Mouse (Mus musculus): ENCODE data around the gene Acer3. TPM values are rescaled to one million over a fixed set of nuclear protein-coding genes. Genes with fewer than 3 reads are reported as not detected.
A peak's percentile ranks its signal among the peaks of the same experiment; 100 is the strongest.

The Acer3 gene
- polyA plus RNA-seq, 1 experiment from 2014 or later = 17.5 TPM

- H3K4me1 ChIP-seq (ENCODE audit: control insufficient read depth, insufficient read depth, low read length) = peaks cover 22% of the 10 kb centered on the region
- no peaks in the 10 kb centered on the region for H3K36me3 ChIP-seq (ENCODE audit: control insufficient read depth, insufficient read depth)
- ATAC-seq (replicated peaks; ENCODE audit: extremely low read depth, insufficient read depth, low FRiP score) = 0 out of 2 replicates have a peak, but pooled peaks have one; percentile 29
- H3K27me3 ChIP-seq (ENCODE audit: control insufficient read depth, insufficient read depth, low read length) = no peaks in the 10 kb centered on the region
- H3K4me2 ChIP-seq (ENCODE audit: low read depth, low read length) = no peak overlapping the region
- H3K9me3 ChIP-seq (replicated peaks; ENCODE audit: control insufficient read depth, low read length) = no peaks in the 10 kb centered on the region
- no peak overlapping the region for H3K9ac ChIP-seq (ENCODE audit: low read length)
- WGBS = 51% methylated on average over 7 of the region's 7 CpGs
- no peak overlapping the region for H3K4me3 ChIP-seq (ENCODE audit: low read length)
- no peak overlapping the region for H3K27ac ChIP-seq (ENCODE audit: low read length)
Measured at GRCm38 (mm10) chr7:98329651-98330374, 8.8 kb upstream of the Acer3 start.

- Histone ChIP-seq H3K9me3 (replicated peaks; ENCODE audit: control insufficient read depth, low read length) (no peaks in the 10 kb centered on the region), H3K27ac (ENCODE audit: low read length) (no peak overlapping the region), H3K36me3 (ENCODE audit: control insufficient read depth, insufficient read depth) (no peaks in the 10 kb centered on the region), H3K4me2 (ENCODE audit: low read depth, low read length) (no peak overlapping the region), H3K4me1 (ENCODE audit: control insufficient read depth, insufficient read depth, low read length) (peaks cover 22% of the 10 kb centered on the region), H3K27me3 (ENCODE audit: control insufficient read depth, insufficient read depth, low read length) (no peaks in the 10 kb centered on the region), H3K9ac (ENCODE audit: low read length) (no peak overlapping the region), H3K4me3 (ENCODE audit: low read length) (no peak overlapping the region)
- 51% methylated on average over 2 of the region's 2 CpGs for WGBS
- ATAC-seq (replicated peaks; ENCODE audit: extremely low read depth, insufficient read depth, low FRiP score) = no peak
Measured at GRCm38 (mm10) chr7:98328311-98328710, 7.3 kb upstream of the Acer3 start.

GRCm38 (mm10) chr7:98326051-98326450, 5.0 kb upstream of the Acer3 start:
- no peaks in the 10 kb centered on the region for H3K27me3 ChIP-seq (ENCODE audit: control insufficient read depth, insufficient read depth, low read length)
- no peak overlapping the region for H3K9ac ChIP-seq (ENCODE audit: low read length)
- H3K4me1 ChIP-seq (ENCODE audit: control insufficient read depth, insufficient read depth, low read length) = peaks cover 22% of the 10 kb centered on the region
- no peak overlapping the region for H3K27ac ChIP-seq (ENCODE audit: low read length)
- no peak overlapping the region for H3K4me2 ChIP-seq (ENCODE audit: low read depth, low read length)
- no peaks in the 10 kb centered on the region for H3K36me3 ChIP-seq (ENCODE audit: control insufficient read depth, insufficient read depth)
- H3K9me3 ChIP-seq (replicated peaks; ENCODE audit: control insufficient read depth, low read length) = no peaks in the 10 kb centered on the region
- ATAC-seq (replicated peaks; ENCODE audit: extremely low read depth, insufficient read depth, low FRiP score) = no peak
- 80% methylated on average over 7 of the region's 7 CpGs for WGBS
- H3K4me3 ChIP-seq (ENCODE audit: low read length) = no peak overlapping the region

DNA sequence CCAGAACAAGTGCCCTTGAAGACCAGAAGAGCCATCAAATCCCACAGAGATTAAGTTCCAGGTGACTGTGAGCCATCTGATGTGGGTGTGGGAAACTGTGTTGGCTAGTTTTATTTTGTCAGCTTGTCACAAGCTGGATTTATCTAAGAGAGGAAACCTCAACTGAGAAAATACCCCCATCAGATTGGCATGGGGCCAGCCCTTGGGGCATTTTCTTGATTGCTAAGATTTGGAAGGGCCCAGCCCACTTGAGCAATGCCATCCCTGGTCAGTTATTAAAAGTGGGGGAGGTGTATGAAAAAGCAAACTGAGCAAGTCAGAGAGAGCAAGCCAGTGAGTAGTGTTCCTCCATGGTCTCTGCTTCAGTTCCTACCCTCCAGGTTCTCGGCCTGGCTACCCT, 3.2 kb upstream of the Acer3 start:
- H3K36me3 ChIP-seq (ENCODE audit: control insufficient read depth, insufficient read depth) = no peaks in the 10 kb centered on the region
- H3K4me3 ChIP-seq (ENCODE audit: low read length) = no peak overlapping the region
- WGBS = 52% methylated on average over 1 of the region's 1 CpGs
- no peak for ATAC-seq (replicated peaks; ENCODE audit: extremely low read depth, insufficient read depth, low FRiP score)
- no peak overlapping the region for H3K4me2 ChIP-seq (ENCODE audit: low read depth, low read length)
- no peaks in the 10 kb centered on the region for H3K27me3 ChIP-seq (ENCODE audit: control insufficient read depth, insufficient read depth, low read length)
- H3K9me3 ChIP-seq (replicated peaks; ENCODE audit: control insufficient read depth, low read length) = no peaks in the 10 kb centered on the region
- H3K27ac ChIP-seq (ENCODE audit: low read length) = no peak overlapping the region
- peaks cover 10% of the 10 kb centered on the region; the same call in 1 of the 2 replicates for H3K4me1 ChIP-seq (ENCODE audit: control insufficient read depth, insufficient read depth, low read length)
- no peak overlapping the region for H3K9ac ChIP-seq (ENCODE audit: low read length)

DNA sequence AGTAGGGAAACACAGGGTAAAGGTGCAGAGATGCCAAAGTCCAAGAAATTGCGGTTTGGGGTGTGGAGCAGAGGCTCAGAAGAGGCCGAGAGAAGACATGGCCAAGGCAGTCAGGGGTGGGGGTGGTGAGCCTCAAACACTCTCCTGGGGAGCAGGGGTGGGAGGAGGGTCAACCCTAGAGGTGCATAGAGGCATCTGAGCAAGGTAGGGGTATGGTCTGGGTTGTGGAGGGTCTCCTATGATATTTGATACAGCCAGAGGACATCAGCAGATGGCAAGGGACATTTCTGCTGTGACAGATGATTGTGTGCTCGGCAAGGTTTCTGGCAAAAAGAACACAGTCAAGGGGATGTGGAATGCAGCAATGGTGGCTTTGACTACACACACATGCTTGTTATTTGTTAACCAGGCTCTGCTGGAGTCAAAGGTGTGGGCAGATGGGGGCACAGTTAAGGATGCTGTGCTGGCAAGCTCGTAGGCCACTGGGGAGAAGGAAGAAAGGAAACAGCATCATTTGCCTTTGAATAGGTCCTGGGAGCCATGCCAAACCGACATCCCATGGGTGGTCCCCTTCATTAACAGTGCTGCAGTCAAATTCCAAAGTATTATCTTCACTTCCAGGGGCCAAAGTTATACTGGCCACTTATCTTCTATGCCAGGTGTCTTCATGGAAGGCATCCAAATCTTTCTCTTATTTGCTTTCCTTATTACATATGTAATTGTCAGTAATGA, 2.4 kb upstream of the Acer3 start:
- WGBS = 51% methylated on average over 5 of the region's 5 CpGs
- no peak overlapping the region for H3K4me2 ChIP-seq (ENCODE audit: low read depth, low read length)
- H3K27ac ChIP-seq (ENCODE audit: low read length) = no peak overlapping the region
- H3K4me3 ChIP-seq (ENCODE audit: low read length) = no peak overlapping the region
- no peak overlapping the region for H3K9ac ChIP-seq (ENCODE audit: low read length)
- H3K9me3 ChIP-seq (replicated peaks; ENCODE audit: control insufficient read depth, low read length) = no peaks in the 10 kb centered on the region
- no peak for ATAC-seq (replicated peaks; ENCODE audit: extremely low read depth, insufficient read depth, low FRiP score)
- no peaks in the 10 kb centered on the region for H3K36me3 ChIP-seq (ENCODE audit: control insufficient read depth, insufficient read depth)
- H3K4me1 ChIP-seq (ENCODE audit: control insufficient read depth, insufficient read depth, low read length) = peaks cover 10% of the 10 kb centered on the region; the same call in 1 of the 2 replicates
- no peaks in the 10 kb centered on the region for H3K27me3 ChIP-seq (ENCODE audit: control insufficient read depth, insufficient read depth, low read length)

DNA sequence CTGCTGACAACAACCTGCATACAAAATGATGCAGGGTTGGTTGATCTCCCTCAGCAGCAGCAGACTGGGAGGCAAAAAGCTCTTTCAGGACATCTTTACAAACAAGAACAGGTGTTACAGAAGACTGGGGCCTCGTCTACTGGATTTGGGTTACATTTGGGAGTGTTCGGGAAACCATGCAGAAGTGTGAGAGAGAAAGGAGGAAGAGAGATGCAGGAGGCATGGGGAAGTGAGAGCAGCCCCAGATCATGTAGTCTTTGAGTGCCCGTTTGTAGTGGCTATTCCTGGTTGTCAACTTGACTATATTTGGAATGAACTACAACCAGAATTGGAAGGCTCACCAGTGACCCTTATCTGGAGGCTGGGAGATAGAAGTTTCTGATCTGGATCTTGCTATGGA, 1.4 kb upstream of the Acer3 start:
- H3K4me3 ChIP-seq (ENCODE audit: low read length) = no peak overlapping the region
- WGBS = 55% methylated on average over 3 of the region's 3 CpGs
- no peak overlapping the region for H3K27ac ChIP-seq (ENCODE audit: low read length)
- H3K9ac ChIP-seq (ENCODE audit: low read length) = no peak overlapping the region
- ATAC-seq (replicated peaks; ENCODE audit: extremely low read depth, insufficient read depth, low FRiP score) = no peak
- no peaks in the 10 kb centered on the region for H3K27me3 ChIP-seq (ENCODE audit: control insufficient read depth, insufficient read depth, low read length)
- H3K4me2 ChIP-seq (ENCODE audit: low read depth, low read length) = no peak overlapping the region
- H3K9me3 ChIP-seq (replicated peaks; ENCODE audit: control insufficient read depth, low read length) = no peaks in the 10 kb centered on the region
- peaks cover 10% of the 10 kb centered on the region; the same call in 1 of the 2 replicates for H3K4me1 ChIP-seq (ENCODE audit: control insufficient read depth, insufficient read depth, low read length)
- H3K36me3 ChIP-seq (ENCODE audit: control insufficient read depth, insufficient read depth) = no peaks in the 10 kb centered on the region

DNA sequence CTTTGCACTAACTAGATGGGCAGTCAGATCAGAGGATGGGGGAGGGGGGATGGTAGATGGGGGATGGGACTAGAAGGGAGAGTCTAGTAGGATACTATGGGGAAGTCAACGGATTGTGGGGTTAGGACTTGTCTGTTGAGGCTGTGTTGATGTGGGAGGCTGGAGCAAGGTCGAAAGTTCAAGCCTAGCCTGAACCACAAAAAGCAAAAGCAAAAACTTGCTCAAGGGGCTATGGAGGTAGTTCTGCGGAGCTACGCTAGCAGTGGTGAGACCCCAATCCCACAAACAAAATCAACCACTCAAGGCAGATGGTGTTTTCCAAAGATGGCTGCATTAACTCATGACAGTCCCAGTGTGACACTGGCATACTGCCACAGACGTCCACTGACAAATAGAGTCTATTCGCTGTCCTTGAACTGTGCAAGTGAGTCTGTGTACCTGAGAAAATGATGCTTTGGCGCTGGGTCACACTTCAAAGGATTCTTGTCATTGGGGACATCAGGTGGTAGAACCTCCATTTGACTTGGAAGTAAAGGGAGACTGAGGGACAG, 927 bp downstream of the Acer3 start:
- Histone ChIP-seq H3K27ac (ENCODE audit: low read length) (no peak overlapping the region), H3K4me3 (ENCODE audit: low read length) (no peak overlapping the region), H3K36me3 (ENCODE audit: control insufficient read depth, insufficient read depth) (no peaks in the 10 kb centered on the region), H3K27me3 (ENCODE audit: control insufficient read depth, insufficient read depth, low read length) (no peaks in the 10 kb centered on the region), H3K9me3 (replicated peaks; ENCODE audit: control insufficient read depth, low read length) (no peaks in the 10 kb centered on the region), H3K4me1 (ENCODE audit: control insufficient read depth, insufficient read depth, low read length) (peaks cover 10% of the 10 kb centered on the region; the same call in 1 of the 2 replicates), H3K9ac (ENCODE audit: low read length) (no peak overlapping the region), H3K4me2 (ENCODE audit: low read depth, low read length) (no peak overlapping the region)
- WGBS = 82% methylated on average over 7 of the region's 7 CpGs
- no peak for ATAC-seq (replicated peaks; ENCODE audit: extremely low read depth, insufficient read depth, low FRiP score)

DNA sequence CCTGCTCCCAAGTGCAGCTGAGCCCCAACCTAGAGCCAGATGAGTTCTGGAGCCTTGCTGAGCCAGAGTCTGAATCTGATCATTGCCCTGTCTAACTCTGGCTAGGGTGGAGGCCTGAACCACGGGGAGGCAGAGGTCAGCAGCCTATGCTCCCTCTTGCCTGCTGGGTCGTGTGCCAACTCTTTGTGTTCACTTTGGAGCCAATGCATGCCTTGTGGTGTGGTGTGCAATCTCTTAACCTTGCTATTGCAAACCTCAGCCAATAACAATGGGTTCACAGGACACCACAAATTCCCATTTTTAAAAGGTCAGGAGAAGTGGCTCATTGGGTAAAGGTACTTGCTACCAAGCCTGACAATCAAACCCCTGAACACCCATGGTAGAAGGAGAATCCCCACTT, 4.4 kb downstream of the Acer3 start:
- Histone ChIP-seq H3K4me1 (ENCODE audit: control insufficient read depth, insufficient read depth, low read length) (no peaks in the 10 kb centered on the region), H3K9me3 (replicated peaks; ENCODE audit: control insufficient read depth, low read length) (no peaks in the 10 kb centered on the region), H3K27ac (ENCODE audit: low read length) (no peak overlapping the region), H3K9ac (ENCODE audit: low read length) (no peak overlapping the region), H3K36me3 (ENCODE audit: control insufficient read depth, insufficient read depth) (no peaks in the 10 kb centered on the region), H3K27me3 (ENCODE audit: control insufficient read depth, insufficient read depth, low read length) (no peaks in the 10 kb centered on the region), H3K4me2 (ENCODE audit: low read depth, low read length) (no peak overlapping the region), H3K4me3 (ENCODE audit: low read length) (no peak overlapping the region)
- no peak for ATAC-seq (replicated peaks; ENCODE audit: extremely low read depth, insufficient read depth, low FRiP score)
- WGBS = 57% methylated on average over 2 of the region's 2 CpGs

GRCm38 (mm10) chr7:98315087-98315486, 5.9 kb downstream of the Acer3 start:
- Histone ChIP-seq H3K4me2 (ENCODE audit: low read depth, low read length) (no peak overlapping the region), H3K4me1 (ENCODE audit: control insufficient read depth, insufficient read depth, low read length) (no peaks in the 10 kb centered on the region), H3K27ac (ENCODE audit: low read length) (no peak overlapping the region), H3K4me3 (ENCODE audit: low read length) (no peak overlapping the region), H3K9ac (ENCODE audit: low read length) (no peak overlapping the region), H3K9me3 (replicated peaks; ENCODE audit: control insufficient read depth, low read length) (no peaks in the 10 kb centered on the region), H3K27me3 (ENCODE audit: control insufficient read depth, insufficient read depth, low read length) (no peaks in the 10 kb centered on the region), H3K36me3 (ENCODE audit: control insufficient read depth, insufficient read depth) (no peaks in the 10 kb centered on the region)
- 78% methylated on average over 2 of the region's 2 CpGs for WGBS
- no peak for ATAC-seq (replicated peaks; ENCODE audit: extremely low read depth, insufficient read depth, low FRiP score)
